Mouse (Mus musculus): ENCODE results near the gene Birc2. TPM values are rescaled to one million over a fixed set of nuclear protein-coding genes. Genes with fewer than 3 reads are reported as not detected.
A peak's percentile ranks its signal among the peaks of the same experiment; 100 is the strongest.

Gene Birc2
- polyA plus RNA-seq, 2 experiments from 2014 or later = 138 to 145 TPM

GRCm38 (mm10) chr9:7783823-7784614, 52.8 kb downstream of the Birc2 start:
- peak; percentile 23 for ATAC-seq

GRCm38 (mm10) chr9:7780250-7781150, 56.4 kb downstream of the Birc2 start:
- ATAC-seq = peak; percentile 78

- ATAC-seq = peak; percentile 1
Observed at GRCm38 (mm10) chr9:7779786-7780185, 57.1 kb downstream of the Birc2 start.

GRCm38 (mm10) chr9:7778771-7779170, 58.1 kb downstream of the Birc2 start:
- no peak for ATAC-seq

GRCm38 (mm10) chr9:7777652-7778051, 59.2 kb downstream of the Birc2 start:
- no peak for ATAC-seq

- ATAC-seq = no peak
Observed at GRCm38 (mm10) chr9:7776940-7777339, 59.9 kb downstream of the Birc2 start.

GRCm38 (mm10) chr9:7775986-7776385, 60.9 kb downstream of the Birc2 start:
- ATAC-seq = peak; percentile 65

GRCm38 (mm10) chr9:7775011-7775410, 61.9 kb downstream of the Birc2 start:
- ATAC-seq = peak; percentile 6

GRCm38 (mm10) chr9:7774538-7774937, 62.3 kb downstream of the Birc2 start:
- no peak for ATAC-seq

GRCm38 (mm10) chr9:7773686-7774085, 63.2 kb downstream of the Birc2 start:
- ATAC-seq = no peak

GRCm38 (mm10) chr9:7772773-7773454, 64.0 kb downstream of the Birc2 start:
- no peak for ATAC-seq

- ATAC-seq = no peak
Observed at GRCm38 (mm10) chr9:7772361-7772760, 64.5 kb downstream of the Birc2 start.

GRCm38 (mm10) chr9:7769491-7769890, 67.4 kb downstream of the Birc2 start:
- ATAC-seq = no peak

- no peak for ATAC-seq
Observed at GRCm38 (mm10) chr9:7769081-7769480, 67.8 kb downstream of the Birc2 start.

Other genes with a start within 250 kb of the Birc2 start
- not detected for gene Mmp20, start 208.8 kb downstream of the Birc2 start, polyA plus RNA-seq (2017; shearing (Covaris generic))
- gene Mmp7, start 145.0 kb downstream of the Birc2 start, polyA plus RNA-seq (2017; shearing (Covaris generic)) = not detected
- gene Tmem123, start 73.0 kb downstream of the Birc2 start, polyA plus RNA-seq (2017; shearing (Covaris generic)) = 100 to 1,000 TPM in 1 of 2 experiments, 10 to 100 TPM in 1; 84.8 to 104 TPM
- 100 to 1,000 TPM; 121 to 171 TPM for gene Birc3, start 36.1 kb upstream of the Birc2 start, polyA plus RNA-seq (2017; shearing (Covaris generic))
- gene Yap1, start 167.5 kb upstream of the Birc2 start, polyA plus RNA-seq (2017; shearing (Covaris generic)) = not detected
- under 1 TPM in 1 of 2 experiments, not detected in 1; 0.54 TPM for gene Cfap300, start 205.8 kb upstream of the Birc2 start, polyA plus RNA-seq (2017; shearing (Covaris generic))